Mouse (Mus musculus) naive thymus-derived CD4-positive, alpha-beta T cell, adult 2 months (primary cell): ENCODE results near the gene Rnft2.
A peak's percentile ranks its signal among the peaks of the same experiment; 100 is the strongest.

Experiments used
- DNase-seq: peaks from one replicate; pipeline ENCODE4 v3.0.0-alpha.2; 2011; ENCODE audit warnings: low read depth

Gene Rnft2

DNA sequence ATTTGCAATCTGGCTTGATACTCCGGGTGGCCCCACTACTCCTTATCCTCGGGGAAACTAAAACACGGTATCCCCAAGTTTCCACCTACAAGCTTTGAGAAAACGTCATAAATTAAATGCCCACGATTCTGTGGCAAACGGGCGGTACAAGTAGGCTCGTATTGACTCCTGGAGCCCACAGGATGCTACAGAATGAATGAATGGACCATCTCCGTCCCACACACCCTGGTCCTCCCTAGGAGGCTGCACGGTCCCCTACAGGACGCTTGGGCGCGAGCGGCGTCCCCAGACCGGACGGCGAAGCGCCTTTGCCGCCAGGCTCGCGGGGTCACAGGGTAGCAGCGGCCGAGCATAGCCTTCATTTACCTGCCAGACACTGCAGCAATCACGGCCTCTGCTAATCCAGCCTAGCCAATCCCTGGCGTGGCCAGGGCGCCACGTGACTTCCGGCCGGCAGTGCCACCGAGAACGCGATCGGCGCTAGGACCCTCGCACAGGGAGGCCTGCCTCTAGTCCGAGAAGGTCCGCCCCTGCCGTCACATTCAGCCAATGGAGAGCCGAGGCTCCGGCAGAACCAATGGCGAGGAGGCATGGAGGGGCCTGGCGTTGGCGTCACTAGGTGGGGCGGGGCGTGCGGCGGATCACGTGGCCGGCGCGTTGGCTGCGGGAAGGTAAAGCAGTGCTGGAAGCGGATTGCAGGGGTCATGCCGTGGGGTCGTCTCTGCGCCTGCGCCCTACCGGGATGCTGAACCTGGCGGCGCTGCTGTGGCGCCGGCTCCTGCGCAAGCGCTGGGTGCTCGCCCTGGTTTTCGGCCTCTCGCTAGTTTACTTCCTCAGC, at the start of gene Rnft2, which contains the start of gene 2410131K14Rik:
TSS of gene Rnft2 (minus strand) at position 511 of the 838 bp plus-strand sequence.
TSS of gene 2410131K14Rik (plus strand) at position 622 of the 838 bp plus-strand sequence.
- DNase-seq = peak; percentile 98

DNA sequence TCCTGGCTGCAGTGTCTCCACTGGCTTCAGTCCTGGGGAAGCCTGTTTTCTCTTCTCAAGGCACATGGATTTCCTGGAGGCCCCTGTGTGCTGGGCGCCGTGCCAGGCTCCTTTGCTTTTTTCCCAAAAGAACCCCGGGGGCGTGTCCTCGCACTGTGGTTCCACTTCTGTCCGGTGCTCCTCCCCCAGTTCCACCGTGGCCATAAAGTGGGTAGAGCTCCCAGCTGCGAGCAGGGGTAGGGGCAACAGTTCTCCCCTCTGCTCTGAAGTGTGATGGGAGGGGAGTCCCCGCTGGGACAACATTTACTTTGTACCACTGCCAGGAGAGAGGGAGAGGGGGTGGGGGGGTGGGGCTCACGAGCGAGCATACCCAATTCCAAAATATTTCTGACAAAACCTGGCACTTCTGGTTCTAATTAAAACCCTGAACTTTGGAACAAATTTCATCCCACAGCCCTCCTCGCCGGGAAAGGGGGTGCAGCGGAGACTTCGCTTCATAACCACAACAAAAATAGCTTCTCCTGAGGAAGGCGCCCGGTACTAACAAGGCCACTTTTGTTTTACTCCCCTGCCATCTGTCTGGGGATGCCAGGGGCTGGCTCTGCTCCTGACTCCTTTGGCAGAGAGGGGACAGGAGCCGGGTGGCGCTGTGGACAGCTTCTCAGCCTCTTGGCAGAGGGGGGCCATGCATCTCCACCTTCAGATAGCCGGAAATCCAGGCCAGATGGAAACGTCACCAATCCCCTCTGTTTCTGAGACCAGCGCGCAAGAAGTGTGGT, 49.4 kb upstream of the Rnft2 start:
- no peak for DNase-seq

DNA sequence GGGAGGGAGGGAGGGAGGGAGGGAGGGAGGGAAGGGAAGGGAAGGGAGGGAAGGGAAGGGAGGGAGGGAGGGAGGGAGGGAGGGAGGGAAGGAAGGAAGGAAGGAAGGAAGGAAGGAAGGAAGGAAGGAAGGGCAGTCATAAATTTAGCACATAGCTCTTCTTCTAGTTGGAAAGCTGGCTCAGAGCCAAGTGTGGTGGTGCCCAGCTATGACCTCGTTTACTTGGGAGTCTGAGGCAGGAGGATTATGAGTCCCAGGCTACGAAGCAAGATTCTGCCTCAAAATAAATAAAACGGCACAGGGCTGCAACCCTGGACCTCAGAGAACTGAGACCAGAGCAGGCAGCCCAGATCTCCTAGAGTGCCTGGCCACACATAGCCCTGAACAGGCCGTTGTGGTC, 47.6 kb upstream of the Rnft2 start:
- DNase-seq = no peak

DNA sequence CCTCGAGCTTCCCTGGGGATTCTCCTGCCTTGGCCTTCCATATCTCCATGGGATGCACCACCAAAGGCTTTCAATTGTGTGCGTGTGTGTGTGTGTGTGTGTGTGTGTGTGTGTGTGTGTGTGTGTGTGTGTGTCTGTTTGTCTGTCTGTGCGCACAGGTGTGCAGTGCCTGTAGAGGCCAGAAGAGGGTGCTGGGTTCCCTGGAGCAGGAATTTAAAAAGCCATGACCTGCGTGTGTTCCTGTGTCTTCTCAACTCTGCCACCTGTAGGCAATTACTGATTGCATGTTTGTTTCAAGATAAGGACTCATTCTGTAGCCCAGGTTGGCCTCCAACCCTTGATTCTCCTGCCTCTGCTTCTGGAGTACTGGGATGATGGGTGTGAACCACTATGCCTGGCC, 46.5 kb upstream of the Rnft2 start:
- no peak for DNase-seq

DNA sequence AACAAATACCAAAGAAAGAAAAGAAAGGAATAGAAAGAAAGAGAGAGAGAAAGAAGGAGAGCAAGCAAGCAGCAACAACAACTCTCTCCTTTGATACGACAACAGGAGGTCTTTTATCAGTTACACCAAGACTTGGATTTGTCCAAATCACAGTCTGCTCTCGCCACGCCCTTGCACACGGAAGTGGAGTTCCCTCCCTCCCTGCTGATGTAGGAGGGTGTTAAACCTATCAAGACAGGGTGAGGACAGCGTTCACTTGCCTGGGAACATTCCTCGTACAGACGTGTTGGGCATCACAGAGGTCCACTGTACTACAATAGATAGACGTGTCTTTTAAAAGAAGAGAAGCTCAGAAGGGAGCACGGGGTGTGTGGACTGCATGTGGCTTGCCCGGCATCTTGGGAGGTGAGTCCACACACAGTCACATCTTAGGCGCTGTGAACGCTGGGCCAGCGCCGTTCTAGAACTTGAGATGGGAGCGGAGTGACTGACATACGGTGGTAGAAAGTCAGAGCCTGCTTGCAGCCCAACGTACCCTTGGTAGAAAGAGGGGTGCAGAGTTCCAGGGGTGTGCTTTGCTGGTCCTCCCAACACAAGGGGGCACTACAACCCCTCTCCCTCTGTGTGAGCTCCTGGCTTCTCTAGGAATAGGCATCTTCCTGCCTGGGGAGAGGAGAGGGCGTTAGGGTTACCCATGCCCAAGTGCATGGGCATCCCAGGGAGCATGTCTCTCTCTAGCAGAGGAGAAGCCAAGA, 33.0 kb upstream of the Rnft2 start:
- no peak for DNase-seq

DNA sequence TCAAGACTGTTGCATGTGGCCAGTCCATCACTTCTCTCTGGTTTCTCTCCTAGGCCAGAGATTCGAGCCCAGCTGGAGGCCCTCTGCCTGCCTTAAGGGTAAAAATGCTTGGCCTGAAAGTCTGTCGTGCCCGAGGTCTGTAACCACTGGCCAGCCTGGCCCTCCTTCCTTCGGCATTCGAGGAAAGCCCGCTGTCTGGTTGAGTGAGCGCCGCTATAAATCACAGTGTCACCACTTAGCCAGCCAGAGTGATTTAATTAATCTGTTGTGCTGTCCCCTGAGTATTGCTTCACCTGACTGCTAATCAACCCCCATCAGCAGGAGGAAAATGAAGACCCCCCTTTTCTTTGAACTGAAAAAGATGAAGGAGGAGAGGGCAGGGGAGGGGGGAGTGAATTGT, 31.8 kb upstream of the Rnft2 start:
- no peak for DNase-seq

DNA sequence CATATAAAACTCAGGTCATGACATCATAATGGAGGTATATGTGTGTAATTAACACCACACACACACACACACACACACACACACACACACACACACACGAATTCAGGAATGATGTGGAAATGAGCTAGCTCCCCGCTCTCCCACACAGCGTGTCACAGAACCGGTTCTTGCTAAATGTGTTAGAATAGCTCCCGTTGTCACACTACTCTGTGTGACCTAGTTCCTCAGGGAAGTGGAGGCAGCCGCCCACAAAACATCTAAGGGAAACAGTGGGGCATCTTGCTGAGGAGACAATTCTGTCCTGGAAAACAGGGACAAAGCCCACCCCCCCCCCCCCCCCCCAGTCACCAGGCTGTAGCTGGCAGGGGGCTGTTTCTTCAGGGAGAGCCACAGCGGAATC, 31.4 kb upstream of the Rnft2 start:
- DNase-seq = no peak

DNA sequence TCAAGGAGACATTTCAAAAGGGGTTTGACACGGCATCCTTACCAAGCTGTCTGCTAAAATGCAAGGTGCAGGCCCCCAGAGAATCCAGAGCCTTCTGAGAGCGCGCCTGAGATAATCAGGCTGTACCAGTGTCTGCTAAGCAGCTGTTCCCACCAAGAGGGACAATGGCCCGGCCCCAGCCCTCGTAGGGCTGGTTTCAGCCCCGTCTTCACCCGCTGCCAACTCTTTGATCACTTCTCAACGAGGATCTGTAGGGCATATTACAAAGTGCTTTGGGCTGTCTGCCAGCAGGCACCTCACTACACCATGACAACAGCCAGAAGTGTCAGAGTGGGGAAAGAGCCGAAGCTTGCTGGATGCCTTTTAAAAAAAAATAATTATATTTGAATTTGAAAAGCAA, 29.6 kb upstream of the Rnft2 start:
- DNase-seq = no peak

DNA sequence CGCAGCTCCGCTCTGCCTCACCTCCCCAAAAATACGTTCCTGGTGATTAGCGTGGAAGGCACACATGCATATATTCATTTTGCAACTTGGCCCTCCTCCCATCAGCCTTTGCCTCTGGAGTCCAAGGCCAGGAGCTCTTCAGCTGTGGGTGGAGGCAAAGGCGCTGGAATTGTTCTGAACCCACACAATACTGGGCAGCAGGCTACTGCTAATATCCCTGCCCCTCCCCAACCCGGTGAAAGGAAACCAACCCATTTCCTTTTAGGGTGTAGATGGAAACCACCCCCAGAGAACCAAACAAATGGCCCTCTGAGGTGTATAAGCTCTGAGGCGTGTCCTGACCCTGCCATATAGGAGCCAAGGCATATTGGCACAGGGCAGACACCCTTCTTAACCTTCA, 28.5 kb upstream of the Rnft2 start:
- no peak for DNase-seq

DNA sequence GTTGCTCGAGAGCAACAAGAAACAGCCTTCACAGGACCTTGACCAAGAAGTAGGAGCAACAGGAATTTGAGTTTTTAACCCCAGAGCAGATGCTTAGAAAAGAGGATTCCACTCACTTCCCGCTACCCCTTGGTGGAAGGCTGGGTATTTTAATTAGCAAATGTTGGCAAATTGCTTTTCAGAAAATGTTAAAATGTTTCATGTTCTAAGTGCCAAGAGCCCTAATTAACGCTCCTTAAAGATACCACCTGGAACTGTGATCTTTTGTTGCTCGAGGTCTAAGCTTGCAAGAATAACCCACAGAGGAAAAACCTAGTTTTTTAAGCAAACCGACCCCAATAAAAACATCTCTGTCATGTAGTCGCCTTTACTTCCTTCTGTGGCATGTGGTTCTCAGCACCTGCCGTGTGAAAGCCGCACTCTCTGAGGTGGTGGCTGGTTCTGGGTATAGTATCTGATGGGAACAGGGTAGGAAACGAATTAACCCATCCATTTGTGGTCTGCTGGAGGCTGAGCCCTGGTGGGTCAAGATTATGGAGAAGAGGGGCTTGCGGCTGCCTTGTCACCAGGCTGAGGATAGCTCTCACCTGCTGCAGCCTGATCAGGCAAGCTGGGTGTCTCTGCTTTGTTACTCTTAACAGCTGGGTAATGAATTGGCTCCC, 26.7 kb upstream of the Rnft2 start:
- no peak for DNase-seq

DNA sequence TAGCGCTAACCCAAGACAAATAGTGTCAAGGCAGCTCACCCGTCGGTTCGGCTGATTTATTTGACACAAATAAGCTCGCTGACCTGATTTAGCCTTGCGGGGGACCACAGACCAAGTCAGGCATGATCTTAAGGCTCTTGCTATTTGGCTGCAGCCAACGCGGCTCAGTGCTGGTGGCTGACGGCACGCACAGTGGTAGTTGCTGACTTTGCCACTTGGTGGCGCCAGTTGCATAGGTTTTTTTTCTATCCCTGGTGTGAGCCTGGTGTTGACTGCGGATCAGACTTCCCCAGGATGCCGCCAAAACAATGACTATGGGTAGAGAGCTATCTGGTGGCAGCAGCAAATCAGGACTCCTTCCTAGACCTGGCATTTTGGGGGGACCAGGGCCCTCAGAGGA, 24.1 kb upstream of the Rnft2 start:
- peak; percentile 86 for DNase-seq

DNA sequence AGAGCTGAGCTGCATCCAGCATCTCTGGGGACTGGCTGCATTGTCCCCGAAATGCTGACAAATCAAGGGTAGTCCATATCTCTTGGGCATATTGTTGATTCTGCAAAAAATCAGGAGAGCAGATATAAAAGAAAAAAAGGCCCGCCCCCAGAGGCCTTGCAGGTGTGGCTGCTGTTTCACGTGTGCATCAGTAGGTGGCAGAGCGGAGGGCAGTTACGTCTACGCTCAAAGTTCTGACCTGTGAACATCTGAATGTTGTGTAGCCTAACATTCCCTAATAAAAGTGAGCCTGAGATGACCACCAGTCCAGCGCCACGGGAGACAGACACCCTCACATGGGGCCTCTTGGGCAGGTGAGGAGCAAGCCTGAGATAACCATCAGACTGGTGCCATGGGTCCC, 21.4 kb upstream of the Rnft2 start:
- DNase-seq = peak; percentile 41

DNA sequence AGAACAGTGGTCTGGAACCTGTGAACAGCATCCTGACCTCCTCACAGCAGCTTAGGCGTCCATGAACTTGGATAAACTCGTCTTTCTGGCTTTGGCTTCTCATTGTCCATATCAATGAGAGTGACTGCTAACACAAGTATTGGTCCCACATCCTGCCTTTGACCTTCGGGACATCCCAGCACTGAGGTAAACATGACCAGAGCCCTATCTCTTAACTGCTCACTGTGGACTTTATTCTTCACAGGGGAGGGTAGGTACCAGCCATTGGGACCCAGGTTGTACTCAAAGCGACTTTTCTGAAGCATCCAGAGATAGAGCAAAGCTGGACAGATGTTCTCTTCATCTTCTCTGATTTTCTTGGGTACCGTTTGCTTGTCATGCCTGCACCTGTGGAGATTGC, 20.4 kb upstream of the Rnft2 start:
- no peak for DNase-seq

DNA sequence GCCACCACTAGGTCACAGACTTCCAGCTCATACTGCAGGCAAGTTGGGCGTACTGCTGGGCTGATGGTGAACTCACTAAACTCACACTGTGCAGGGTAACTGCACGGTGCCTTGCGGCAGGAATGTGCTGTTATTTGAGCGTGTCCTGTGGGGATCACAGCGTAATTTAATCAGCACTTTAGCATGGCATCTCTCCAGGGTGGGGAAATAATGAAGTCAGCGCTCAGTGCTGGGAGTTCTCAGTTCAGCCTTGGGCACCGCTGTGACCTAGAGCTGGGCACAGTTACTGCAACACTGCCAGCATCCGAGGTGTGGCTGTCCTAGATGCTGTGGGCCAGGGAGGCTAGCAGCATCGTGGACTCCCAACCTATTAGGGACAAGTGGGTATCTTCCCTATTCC, 19.4 kb upstream of the Rnft2 start:
- no peak for DNase-seq

DNA sequence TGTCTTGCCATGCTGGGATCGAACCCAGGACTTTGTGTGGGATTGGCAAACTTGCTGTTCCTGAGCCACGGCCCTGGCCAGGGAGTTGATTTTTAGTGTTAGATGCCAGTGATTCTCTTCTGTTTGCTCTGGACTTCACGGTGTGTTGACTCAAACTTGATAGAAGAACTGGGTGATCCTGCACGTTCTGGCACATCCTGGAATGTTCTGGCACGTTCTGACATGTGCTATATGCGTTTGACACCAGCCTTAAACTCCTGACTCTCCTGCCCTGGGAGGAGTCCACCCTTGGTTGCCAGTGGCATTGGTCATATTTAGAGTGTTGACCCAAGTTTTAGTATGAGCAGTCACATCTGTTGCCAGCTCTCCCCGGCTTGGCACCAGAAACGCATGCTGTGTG, 17.5 kb upstream of the Rnft2 start:
- DNase-seq = no peak

DNA sequence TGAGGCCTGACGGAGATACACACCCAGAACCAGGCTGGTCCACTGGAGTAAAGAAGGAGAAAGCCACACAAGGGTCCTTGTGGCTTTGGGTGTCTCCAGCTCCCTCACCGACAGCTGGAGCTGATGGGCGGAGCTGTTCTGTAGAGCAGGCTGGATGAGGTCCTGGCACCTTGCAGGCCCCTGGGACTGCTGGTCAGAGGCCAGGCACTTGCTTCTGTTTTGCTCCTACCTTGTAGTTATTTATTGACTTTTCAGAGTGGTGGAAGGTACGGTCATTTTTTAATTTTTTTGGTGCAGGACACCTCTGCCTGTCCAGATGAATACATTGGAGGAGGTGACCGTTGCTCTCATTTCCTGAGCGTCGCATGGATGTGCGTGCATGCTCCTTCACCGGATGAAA, 16.3 kb upstream of the Rnft2 start:
- DNase-seq = no peak

DNA sequence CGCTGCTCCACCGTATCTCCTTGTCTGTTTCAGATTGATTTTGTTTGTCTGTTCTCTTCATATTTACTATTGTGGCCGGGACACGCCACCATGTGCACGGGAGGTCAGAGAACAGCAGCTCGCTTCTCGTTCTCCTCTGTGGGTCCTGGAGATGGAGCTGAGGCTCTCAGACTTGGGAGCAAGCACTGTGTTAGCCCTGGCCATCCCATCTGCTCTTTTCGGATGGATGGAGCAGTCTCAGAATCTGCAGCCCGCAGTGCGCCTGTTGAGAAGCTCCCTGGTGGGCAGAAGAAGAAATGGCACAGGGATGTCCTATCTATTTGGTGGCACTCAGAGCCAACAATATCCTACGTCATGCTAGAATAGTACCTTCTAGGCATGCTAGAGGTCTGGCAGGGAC, 15.7 kb upstream of the Rnft2 start:
- DNase-seq = no peak

DNA sequence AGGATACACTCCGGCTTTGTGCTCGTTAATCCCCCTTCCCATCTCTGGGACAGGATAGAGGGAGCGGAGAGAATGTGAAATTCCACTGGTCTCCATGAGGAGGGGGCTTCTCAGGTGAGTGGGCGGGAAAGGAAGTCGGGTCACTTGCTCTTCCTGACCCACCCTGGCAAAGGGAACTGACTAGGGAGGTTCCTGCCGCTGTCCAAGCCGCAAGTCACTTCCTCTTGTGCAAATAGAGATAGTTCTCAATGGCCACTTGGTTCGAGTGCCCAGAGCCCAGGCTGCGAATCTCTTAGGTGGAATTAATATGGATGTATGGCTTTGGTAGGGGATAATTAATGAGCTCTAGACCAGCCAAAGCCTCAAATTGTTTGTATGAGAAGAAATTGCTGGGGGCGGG, 15.1 kb upstream of the Rnft2 start:
- no peak for DNase-seq

DNA sequence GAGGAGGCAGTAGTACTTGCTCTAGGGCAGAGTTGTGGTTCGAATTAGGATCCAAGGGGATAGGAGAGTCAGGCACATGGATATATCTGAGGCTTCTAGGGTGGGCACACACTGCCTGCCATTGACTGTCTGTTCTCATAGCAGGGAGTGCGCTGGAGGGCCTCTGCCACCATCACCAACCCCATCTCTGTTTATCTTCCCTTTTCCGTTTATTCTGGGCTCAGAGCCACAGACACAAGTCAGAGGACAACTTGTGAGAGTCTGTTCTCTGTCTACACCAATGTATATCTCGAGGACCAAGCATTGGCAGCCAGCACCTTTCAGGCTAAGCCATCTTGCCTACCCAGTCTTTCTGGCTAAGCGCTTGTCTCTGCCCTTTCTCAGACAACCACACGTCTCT, 14.7 kb upstream of the Rnft2 start:
- DNase-seq = no peak

DNA sequence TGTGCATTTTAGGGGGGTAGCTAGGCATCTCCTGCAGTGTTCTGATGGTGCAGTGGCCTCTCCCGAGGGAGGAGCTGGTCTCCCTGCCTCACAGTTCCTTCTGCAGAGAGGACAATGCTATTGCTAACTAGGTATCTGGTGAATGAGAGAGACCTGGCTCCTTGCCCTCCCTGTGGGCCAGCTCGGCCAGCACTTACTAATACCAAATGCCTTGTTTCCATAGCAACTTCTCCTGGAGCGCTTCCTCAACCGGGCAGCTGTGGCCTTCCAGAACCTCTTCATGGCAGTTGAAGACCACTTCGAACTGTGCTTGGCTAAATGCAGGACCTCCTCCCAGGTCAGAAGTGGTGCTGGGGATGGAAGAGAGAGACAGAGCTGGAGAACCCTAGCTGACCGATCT, 14.2 kb upstream of the Rnft2 start:
- DNase-seq = no peak

DNA sequence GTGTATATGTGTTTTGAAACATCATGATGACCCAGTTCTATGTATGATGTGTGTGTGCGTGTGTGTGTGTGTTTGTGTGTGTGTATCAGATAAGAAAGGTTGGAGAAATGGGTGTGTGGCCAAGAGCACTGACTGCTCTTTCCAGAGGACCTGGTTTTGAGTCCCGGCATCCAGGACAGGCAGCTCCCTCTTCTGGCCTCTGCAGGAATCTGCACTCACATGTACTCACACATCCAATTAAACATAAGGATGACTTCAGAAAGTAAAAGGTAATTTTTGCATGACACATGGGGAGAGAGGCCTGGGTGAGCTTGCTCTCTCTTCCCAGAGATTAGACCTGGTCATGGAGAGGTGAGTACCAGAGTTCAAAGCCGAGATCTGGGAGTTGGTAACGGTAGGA, 12.1 kb upstream of the Rnft2 start:
- DNase-seq = no peak

DNA sequence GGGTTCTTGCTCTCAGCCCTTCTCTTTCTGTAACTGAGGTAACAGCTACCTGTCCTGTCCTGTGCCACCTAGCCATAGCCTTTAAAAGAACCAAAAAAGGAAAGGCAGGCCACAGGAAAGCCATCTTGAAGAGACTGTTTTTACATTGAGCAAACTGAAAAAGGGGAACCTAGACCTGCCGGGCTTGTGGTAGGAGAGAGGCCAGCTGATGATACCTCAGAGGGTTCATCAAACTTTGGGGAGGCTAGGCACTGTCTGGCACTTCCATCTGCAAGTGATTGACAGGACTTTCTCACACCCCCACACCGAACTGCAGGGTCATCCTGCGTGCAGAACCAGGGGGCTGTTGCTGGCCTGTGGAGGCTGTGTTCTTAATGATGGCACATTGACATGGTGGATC, 8.6 kb upstream of the Rnft2 start:
- DNase-seq = no peak
